Mouse (Mus musculus): ENCODE results near the gene Gm28827. TPM values are rescaled to one million over a fixed set of nuclear protein-coding genes. Genes with fewer than 3 reads are reported as not detected.

Gene Gm28827
- total RNA-seq (2023), result not detected in 4 replicates

GRCm38 (mm10) chrY:83030647-83031046 lies at the start of gene Gm28827:
Gene Gm28827, plus strand, starts transcription at chrY:83030947.

Measured in B cell, adult 62 days (primary cell).